Mouse (Mus musculus) erythroid progenitor cell, adult 5-6 weeks (primary cell): ENCODE results near the gene Elk3. TPM values are rescaled to one million over a fixed set of nuclear protein-coding genes. Genes with fewer than 3 reads are reported as not detected.
"Not testable (repeated sequence)": the region's sequence is repeated elsewhere in the genome, so short reads cannot be mapped to it uniquely, and the experiment has no call there.

ENCODE experiments used
- ATAC-seq: replicated peaks from 2 replicates; pipeline ENCODE4 v1.8.0; 2016; ENCODE audit warnings: moderate number of reproducible peaks, mild to moderate bottlenecking, moderate TSS enrichment, inconsistent platforms; ENCODE audit not compliant: poor library complexity, low FRiP score, severe bottlenecking
- total RNA-seq, 2 experiments: library from RNA; stranded (forward) in 1 of 2; stranded (reverse) in 1 of 2; fragments of 150-400 nt in 1 of 2; fragments of 186-747, 209-891 nt in 1 of 2; gene quantifications; 2 replicates each; pipeline versions ENCODE4 v1.2.3 to v1.2.4; 2015 to 2017; ENCODE audit warnings: low replicate concordance in 2 of 2

Elk3 gene
- total RNA-seq (2015; ENCODE audit: low replicate concordance) (3.2 and 5.0 TPM in 2 replicates), total RNA-seq (2017; ENCODE audit: low replicate concordance) (3.5 and 3.9 TPM in 2 replicates)

GRCm38 (mm10) chr10:93310721-93311411 is at the start of gene Elk3:
TSS of gene Elk3 (minus strand) at chr10:93311135.
- ATAC-seq: no peak

- no peak for ATAC-seq
These were observed 49.7 kb upstream of the Elk3 start for GRCm38 (mm10) chr10:93360623-93361022.

- not testable (repeated sequence) for ATAC-seq
These were observed 49.3 kb upstream of the Elk3 start for GRCm38 (mm10) chr10:93360190-93360589.

- ATAC-seq: no peak
These were observed 48.5 kb upstream of the Elk3 start for GRCm38 (mm10) chr10:93359339-93359863.

GRCm38 (mm10) chr10:93358878-93359277 is 47.9 kb upstream of the Elk3 start:
- ATAC-seq: no peak

- no peak for ATAC-seq
These were observed 46.2 kb upstream of the Elk3 start for GRCm38 (mm10) chr10:93357162-93357561.

GRCm38 (mm10) chr10:93356122-93356521 is 45.2 kb upstream of the Elk3 start:
- no peak for ATAC-seq

GRCm38 (mm10) chr10:93355276-93355927 is 44.5 kb upstream of the Elk3 start:
- no peak for ATAC-seq

- no peak for ATAC-seq
These were observed 42.8 kb upstream of the Elk3 start for GRCm38 (mm10) chr10:93353545-93354326.

GRCm38 (mm10) chr10:93347918-93348505 is 37.1 kb upstream of the Elk3 start:
- ATAC-seq: no peak

GRCm38 (mm10) chr10:93347387-93347786 is 36.5 kb upstream of the Elk3 start:
- ATAC-seq: no peak

- no peak for ATAC-seq
These were observed 35.4 kb upstream of the Elk3 start for GRCm38 (mm10) chr10:93346208-93346936.

- ATAC-seq: no peak
These were observed 34.6 kb upstream of the Elk3 start for GRCm38 (mm10) chr10:93345497-93345896.

GRCm38 (mm10) chr10:93343469-93343868 is 32.5 kb upstream of the Elk3 start:
- ATAC-seq: no peak

GRCm38 (mm10) chr10:93342986-93343385 is 32.1 kb upstream of the Elk3 start:
- ATAC-seq: no peak

- no peak for ATAC-seq
These were observed 27.6 kb upstream of the Elk3 start for GRCm38 (mm10) chr10:93338526-93338925.

GRCm38 (mm10) chr10:93336462-93336931 is 25.6 kb upstream of the Elk3 start:
- ATAC-seq: no peak

- ATAC-seq: no peak
These were observed 25.0 kb upstream of the Elk3 start for GRCm38 (mm10) chr10:93335828-93336461.

- ATAC-seq: no peak
These were observed 24.1 kb upstream of the Elk3 start for GRCm38 (mm10) chr10:93335001-93335400.
